25 mouse cellular contexts compared by ENCODE assay signal in the genomic region with DNA sequence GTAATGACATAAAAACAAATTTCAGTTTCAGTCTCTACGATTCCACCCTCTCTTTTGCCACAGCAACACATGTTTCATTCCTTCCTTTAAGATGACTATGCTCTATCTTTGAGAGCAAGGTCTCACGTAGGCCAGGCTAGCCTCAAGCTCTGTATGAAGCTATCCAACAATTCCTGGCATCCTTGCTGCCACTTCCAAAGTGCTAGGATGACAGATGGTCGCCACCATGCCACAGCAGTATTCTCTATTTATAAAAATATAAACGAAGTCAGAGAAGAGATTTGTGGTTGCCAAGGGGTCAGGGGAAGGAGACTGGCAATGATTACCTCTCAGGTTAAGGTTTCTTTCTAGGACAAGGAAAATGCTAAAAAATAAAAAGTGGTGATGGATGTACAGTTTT.
"Had no signal": no experiment of that assay in that cellular context is flagged by ENCODE, and none has a peak within 500 bp of the region (broad histone marks: within the 10 kb centered on the region; RNA-seq: fewer than 3 reads in every experiment).

No protein-coding gene starts in this region.

- H3K27me3 ChIP-seq: heart, embryonic 13.5 days; heart, embryonic 15.5 days; hindbrain, embryonic 13.5 days; hindbrain, embryonic 15.5 days; limb, embryonic 12.5 days; liver, embryonic 13.5 days; liver, embryonic 15.5 days had no signal

- H3K36me3 ChIP-seq: heart, embryonic 13.5 days; heart, embryonic 15.5 days; hindbrain, embryonic 13.5 days; hindbrain, embryonic 15.5 days; limb, embryonic 10.5 days; limb, embryonic 12.5 days; liver, embryonic 13.5 days; liver, embryonic 15.5 days had no signal

- H3K27ac ChIP-seq: heart, adult 2 months; heart, embryonic 13.5 days; heart, embryonic 15.5 days; hindbrain, embryonic 13.5 days; hindbrain, embryonic 15.5 days; hindbrain, postnatal 0 days; layer of hippocampus, adult 2 months; left cerebral cortex, adult 2 months; limb, embryonic 10.5 days; limb, embryonic 12.5 days; liver, embryonic 13.5 days; liver, embryonic 15.5 days had no signal

- ATAC-seq: hindbrain, postnatal 0 days; intestine, embryonic 16.5 days; liver, postnatal 0 days had no signal

- H3K4me1 ChIP-seq: heart, embryonic 15.5 days; liver, embryonic 13.5 days; liver, embryonic 15.5 days had no signal

- H3K4me3 ChIP-seq: heart, adult 2 months; heart, embryonic 13.5 days; heart, embryonic 15.5 days; hindbrain, embryonic 13.5 days; hindbrain, embryonic 15.5 days; layer of hippocampus, adult 2 months; left cerebral cortex, adult 2 months; limb, embryonic 10.5 days; limb, embryonic 12.5 days; liver, embryonic 13.5 days; liver, embryonic 15.5 days had no signal

- DNase-seq: gastrocnemius, postnatal 25 days; heart, adult 11 months; heart, adult 2 months; heart, postnatal 14 days; heart, postnatal 36 days; kidney, adult 11 months; kidney, adult 8-10 months; kidney, postnatal 10 days; kidney, postnatal 25 days; kidney, postnatal 4 days; liver; liver, embryonic 13.5 days; liver, postnatal 0 days; lung, adult 2 months had no signal
